Mouse (Mus musculus) hindbrain, embryonic 11.5 days (tissue): Measurements from ENCODE around the gene Csrp1. TPM values are rescaled to one million over a fixed set of nuclear protein-coding genes. Genes with fewer than 3 reads are reported as not detected.

Experiments
- ATAC-seq: fragments of 200-750 bp; cut with Nextera tagmentation; 2 replicates; pipeline ENCODE4 v1.8.0; 2017; ENCODE audit warnings: mild to moderate bottlenecking, moderate TSS enrichment, moderate library complexity; ENCODE audit not compliant: low FRiP score
- DNase-seq: peaks from one replicate; pipeline ENCODE4 v3.0.0-alpha.2; 2015; ENCODE audit warnings: low spot score
- H3K27ac ChIP-seq: fragments of 300-500 bp; sonication (generic); 2 replicates; pipeline ENCODE4 v1.5.1; 2014; ENCODE audit warnings: mild to moderate bottlenecking, low read depth, low read length
- H3K27me3 ChIP-seq: fragments of 300-500 bp; sonication (generic); 2 replicates; pipeline ENCODE4 v1.6.1; 2014; ENCODE audit warnings: mild to moderate bottlenecking, low read length, moderate library complexity, mixed read lengths; ENCODE audit not compliant: control insufficient read depth, insufficient read depth
- H3K36me3 ChIP-seq: fragments of 300-500 bp; sonication (generic); 2 replicates; pipeline ENCODE4 v1.6.1; 2014; ENCODE audit warnings: mild to moderate bottlenecking, low read length, moderate library complexity, mixed read lengths; ENCODE audit not compliant: control insufficient read depth, insufficient read depth
- H3K4me1 ChIP-seq: fragments of 300-500 bp; sonication (generic); replicated peaks from 2 replicates; pipeline ENCODE4 v1.6.1; 2014; ENCODE audit warnings: low read length, mixed read lengths; ENCODE audit not compliant: control insufficient read depth, insufficient read depth
- H3K4me2 ChIP-seq: fragments of 300-500 bp; sonication (generic); replicated peaks from 2 replicates; pipeline ENCODE4 v1.6.1; 2014; ENCODE audit warnings: mild to moderate bottlenecking, low read depth, low read length
- H3K4me3 ChIP-seq: fragments of 300-500 bp; sonication (generic); 2 replicates; pipeline ENCODE4 v1.5.1; 2014; ENCODE audit warnings: low read depth, low read length
- H3K9ac ChIP-seq: fragments of 300-500 bp; sonication (generic); 2 replicates; pipeline ENCODE4 v1.6.1; 2014; ENCODE audit warnings: low read depth, low read length
- H3K9me3 ChIP-seq: fragments of 300-500 bp; sonication (generic); 2 replicates; pipeline ENCODE4 v1.6.1; 2016; ENCODE audit warnings: low read length; ENCODE audit not compliant: control insufficient read depth
- WGBS: fragments of 180-500 bp; shearing (Covaris S2); extraction: QIAGEN DNeasy Blood & Tissue Kit; methylation state at CpG from one replicate; pipeline ENCODE4 v1.1.7; 2014; 5-methylcytosine and 5-hydroxymethylcytosine counted together
- polyA plus RNA-seq: library from polyadenylated mRNA; unstranded; fragments of >200 nt; fragmentation: Nextera tagmentation; extraction: Ambion mirVana; gene quantifications from 2 replicates; pipeline ENCODE4 v1.2.1, GENCODE M21; 2014

The Csrp1 gene
- polyA plus RNA-seq, 1 experiment from 2014 or later: 42.8 TPM

- WGBS: 57% methylated on average over 2 of the region's 2 CpGs
- H3K4me2 ChIP-seq: no peak overlapping the region
These were observed 20.0 kb upstream of the Csrp1 start for GRCm38 (mm10) chr1:135699892-135700291.

GRCm38 (mm10) chr1:135700605-135701004 lies 19.3 kb upstream of the Csrp1 start:
- Histone ChIP-seq H3K27ac (no peak overlapping the region), H3K36me3 (no peaks in the 10 kb centered on the region), H3K9me3 (no peaks in the 10 kb centered on the region), H3K4me2 (no peak overlapping the region), H3K9ac (no peak overlapping the region), H3K4me3 (no peak overlapping the region), H3K4me1 (peaks cover 4% of the 10 kb centered on the region; the same call in 1 of the 2 replicates), H3K27me3 (peaks cover 2% of the 10 kb centered on the region; the same call in 1 of the 2 replicates)
- ATAC-seq (peak; percentile 34; the same call in 1 of the 2 replicates), DNase-seq (peak; percentile 91)
- WGBS: 3% methylated on average over 7 of the region's 7 CpGs

More at GRCm38 (mm10) chr1:135699892-135700291, 20.0 kb upstream of the Csrp1 start:
- H3K27me3 ChIP-seq: peaks cover 2% of the 10 kb centered on the region; the same call in 1 of the 2 replicates
- no peaks in the 10 kb centered on the region for H3K36me3 ChIP-seq
- H3K4me3 ChIP-seq: no peak overlapping the region
- peaks cover 4% of the 10 kb centered on the region; the same call in 1 of the 2 replicates for H3K4me1 ChIP-seq
- no peak overlapping the region for H3K9ac ChIP-seq
- ATAC-seq (no peak), DNase-seq (no peak)
- H3K27ac ChIP-seq: no peak overlapping the region
- H3K9me3 ChIP-seq: no peaks in the 10 kb centered on the region

- no peak overlapping the region for H3K27ac ChIP-seq
- H3K4me1 ChIP-seq: peaks cover 4% of the 10 kb centered on the region; the same call in 1 of the 2 replicates
- no peaks in the 10 kb centered on the region for H3K36me3 ChIP-seq
- peaks cover 2% of the 10 kb centered on the region; the same call in 1 of the 2 replicates for H3K27me3 ChIP-seq
- no peak overlapping the region for H3K4me3 ChIP-seq
- H3K9me3 ChIP-seq: no peaks in the 10 kb centered on the region
- no peak overlapping the region for H3K9ac ChIP-seq
- no peak for ATAC-seq
- 54% methylated on average over 3 of the region's 3 CpGs for WGBS
- no peak for DNase-seq
- no peak overlapping the region for H3K4me2 ChIP-seq
These were observed 18.5 kb upstream of the Csrp1 start for GRCm38 (mm10) chr1:135701314-135701713.

GRCm38 (mm10) chr1:135702722-135703121 lies 17.1 kb upstream of the Csrp1 start:
- WGBS: 76% methylated on average over 2 of the region's 2 CpGs
- H3K4me2 ChIP-seq: no peak overlapping the region

GRCm38 (mm10) chr1:135704317-135704821 lies 15.5 kb upstream of the Csrp1 start:
- no peak for DNase-seq
- Histone ChIP-seq H3K9me3 (no peaks in the 10 kb centered on the region), H3K4me2 (no peak overlapping the region), H3K27ac (no peak overlapping the region), H3K9ac (no peak overlapping the region), H3K36me3 (no peaks in the 10 kb centered on the region), H3K4me3 (no peak overlapping the region), H3K27me3 (no peaks in the 10 kb centered on the region), H3K4me1 (no peaks in the 10 kb centered on the region)
- WGBS: 61% methylated on average over 3 of the region's 3 CpGs
- no peak for ATAC-seq

More at GRCm38 (mm10) chr1:135702722-135703121, 17.1 kb upstream of the Csrp1 start:
- Histone ChIP-seq H3K4me3 (no peak overlapping the region), H3K9me3 (no peaks in the 10 kb centered on the region), H3K27ac (no peak overlapping the region), H3K9ac (no peak overlapping the region), H3K27me3 (peaks cover 2% of the 10 kb centered on the region; the same call in 1 of the 2 replicates), H3K4me1 (peaks cover 4% of the 10 kb centered on the region; the same call in 1 of the 2 replicates), H3K36me3 (no peaks in the 10 kb centered on the region)
- DNase-seq (no peak), ATAC-seq (no peak)

GRCm38 (mm10) chr1:135708369-135708768 lies 11.5 kb upstream of the Csrp1 start:
- DNase-seq (no peak), ATAC-seq (no peak)
- Histone ChIP-seq H3K36me3 (no peaks in the 10 kb centered on the region), H3K9ac (no peak overlapping the region), H3K27ac (no peak overlapping the region), H3K9me3 (no peaks in the 10 kb centered on the region), H3K4me2 (no peak overlapping the region), H3K4me3 (no peak overlapping the region), H3K27me3 (no peaks in the 10 kb centered on the region), H3K4me1 (no peaks in the 10 kb centered on the region)
- 54% methylated on average over 4 of the region's 4 CpGs for WGBS

- no peak overlapping the region for H3K27ac ChIP-seq
- 54% methylated on average over 7 of the region's 7 CpGs for WGBS
- no peaks in the 10 kb centered on the region for H3K9me3 ChIP-seq
- H3K27me3 ChIP-seq: no peaks in the 10 kb centered on the region
- no peak overlapping the region for H3K9ac ChIP-seq
- no peak overlapping the region for H3K4me3 ChIP-seq
- H3K36me3 ChIP-seq: no peaks in the 10 kb centered on the region
- no peak overlapping the region for H3K4me2 ChIP-seq
- no peak for DNase-seq
- H3K4me1 ChIP-seq: no peaks in the 10 kb centered on the region
- no peak for ATAC-seq
These were observed 8.7 kb upstream of the Csrp1 start for GRCm38 (mm10) chr1:135711126-135711525.

GRCm38 (mm10) chr1:135714028-135714815 lies 5.6 kb upstream of the Csrp1 start:
- Histone ChIP-seq H3K4me2 (no peak overlapping the region), H3K9me3 (no peaks in the 10 kb centered on the region), H3K4me3 (no peak overlapping the region), H3K36me3 (no peaks in the 10 kb centered on the region), H3K9ac (no peak overlapping the region), H3K4me1 (no peaks in the 10 kb centered on the region), H3K27ac (no peak overlapping the region), H3K27me3 (no peaks in the 10 kb centered on the region)
- ATAC-seq: no peak
- WGBS: 81% methylated on average over 9 of the region's 9 CpGs
- no peak for DNase-seq
